Mouse (Mus musculus) G1E (cell line): ENCODE measurements at regions not wholly inside any gene's neighbourhood (a gene's known extent, or its start where the extent isn't known, plus 50 kb on each side); places are given as distances from the start of the nearest gene placed in this dataset.

ENCODE experiments used
- CTCF ChIP-seq: IDR thresholded peaks from 2 replicates; pipeline ENCODE4 v1.5.1; 2012; ENCODE audit warnings: low read depth, low read length, inconsistent platforms, mixed read lengths
- POLR2AphosphoS5 ChIP-seq: IDR thresholded peaks from 2 replicates; pipeline ENCODE4 v1.6.1; 2012; ENCODE audit warnings: low read depth, low read length, inconsistent platforms; ENCODE audit not compliant: insufficient replicate concordance

- no peak for TF ChIP-seq CTCF
- no peak for TF ChIP-seq POLR2AphosphoS5
These were observed 57.3 kb upstream of the 1700020N01Rik start for GRCm38 (mm10) chr10:21535631-21536030.
